Mouse (Mus musculus) MEL (cell line): ENCODE results near the gene Cd151.

Source experiments
- CTCF ChIP-seq, 3 experiments: IDR thresholded peaks in 2 of 3; conservative IDR thresholded peaks in 1 of 3; 2 replicates each; pipeline ENCODE4 v1.5.1; 2011 to 2012; ENCODE audit warnings: low read length in 3 of 3, low read depth in 2 of 3, mild to moderate bottlenecking in 2 of 3, improper control_type of control experiment in 1 of 3, inconsistent platforms in 1 of 3, mixed read lengths in 1 of 3, moderate library complexity in 1 of 3; ENCODE audit not compliant: control insufficient read depth in 1 of 3, insufficient read depth in 1 of 3, poor library complexity in 1 of 3, severe bottlenecking in 1 of 3
- HCFC1 ChIP-seq: IDR thresholded peaks from 2 replicates; pipeline ENCODE4 v1.6.1; 2012; ENCODE audit warnings: low read depth, mild to moderate bottlenecking, inconsistent platforms, low read length, improper control_type of control experiment, moderate library complexity
- MAX ChIP-seq: IDR thresholded peaks from 2 replicates; pipeline ENCODE4 v1.6.1; 2011; ENCODE audit warnings: low read length, improper control_type of control experiment
- MYC ChIP-seq: IDR thresholded peaks from 2 replicates; pipeline ENCODE4 v1.6.1; 2011; ENCODE audit warnings: low read depth, mild to moderate bottlenecking, low read length, improper control_type of control experiment, moderate library complexity
- POLR2A ChIP-seq, 2 experiments: IDR thresholded peaks; 2 replicates each; pipeline ENCODE4 v1.6.1; 2011 to 2012; ENCODE audit warnings: low read length in 2 of 2, mild to moderate bottlenecking in 2 of 2, control low read depth in 1 of 2, improper control_type of control experiment in 1 of 2, low read depth in 1 of 2, moderate library complexity in 1 of 2; ENCODE audit not compliant: control insufficient read depth in 1 of 2, insufficient read depth in 1 of 2, poor library complexity in 1 of 2
- RAD21 ChIP-seq: IDR thresholded peaks from 2 replicates; pipeline ENCODE4 v1.6.1; 2011; ENCODE audit warnings: mild to moderate bottlenecking, low read depth, low read length, improper control_type of control experiment
- RCOR1 ChIP-seq: IDR thresholded peaks from 2 replicates; pipeline ENCODE4 v1.6.1; 2012; ENCODE audit warnings: low read depth, mild to moderate bottlenecking, inconsistent platforms, low read length, improper control_type of control experiment
- SIN3A ChIP-seq: IDR thresholded peaks from 2 replicates; pipeline ENCODE4 v1.6.1; 2012; ENCODE audit warnings: low read length, improper control_type of control experiment, inconsistent platforms
- USF1 ChIP-seq: IDR thresholded peaks from 2 replicates; pipeline ENCODE4 v1.6.1; 2014; ENCODE audit warnings: low read depth, mild to moderate bottlenecking, inconsistent platforms, low read length, improper control_type of control experiment, moderate library complexity
- USF2 ChIP-seq, 2 experiments: IDR thresholded peaks; 2 replicates each; pipeline ENCODE4 v1.6.1; 2011 to 2012; ENCODE audit warnings: improper control_type of control experiment in 2 of 2, low read length in 2 of 2, borderline replicate concordance in 1 of 2, inconsistent platforms in 1 of 2, low read depth in 1 of 2, mild to moderate bottlenecking in 1 of 2; ENCODE audit not compliant: insufficient read depth in 1 of 2
- ZC3H11A ChIP-seq: IDR thresholded peaks from 2 replicates; pipeline ENCODE4 v1.6.1; 2012; ENCODE audit warnings: low read depth, mild to moderate bottlenecking, inconsistent platforms, low read length, improper control_type of control experiment

GRCm38 (mm10) chr7:141430585-141431240 is 36.5 kb upstream of the Cd151 start:
- TF ChIP-seq RCOR1 (no peak), POLR2A (IDR thresholded peaks at IDR 0.05; ENCODE audit: control insufficient read depth in 1 of 2, insufficient read depth in 1 of 2, low read depth in 1 of 2, low read length in 2 of 2, poor library complexity in 1 of 2) (no peak), CTCF (IDR thresholded peaks at IDR 0.05 in 2 of 3, conservative IDR thresholded peaks at IDR 0.05 in 1 of 3; ENCODE audit: control insufficient read depth in 1 of 3, insufficient read depth in 1 of 3, low read depth in 2 of 3, low read length in 3 of 3, poor library complexity in 1 of 3, severe bottlenecking in 1 of 3) (no peak), ZC3H11A (no peak), USF1 (no peak), HCFC1 (no peak), RAD21 (no peak), MAX (no peak), MYC (no peak), USF2 (IDR thresholded peaks at IDR 0.05; ENCODE audit: borderline replicate concordance in 1 of 2, insufficient read depth in 1 of 2, low read depth in 1 of 2, low read length in 2 of 2) (no peak), SIN3A (no peak)
